Mouse (Mus musculus): ENCODE results near the gene Cdh13. TPM values are rescaled to one million over a fixed set of nuclear protein-coding genes. Genes with fewer than 3 reads are reported as not detected.

Gene Cdh13
- polyA plus RNA-seq, 1 experiment, result 56.6 TPM

DNA sequence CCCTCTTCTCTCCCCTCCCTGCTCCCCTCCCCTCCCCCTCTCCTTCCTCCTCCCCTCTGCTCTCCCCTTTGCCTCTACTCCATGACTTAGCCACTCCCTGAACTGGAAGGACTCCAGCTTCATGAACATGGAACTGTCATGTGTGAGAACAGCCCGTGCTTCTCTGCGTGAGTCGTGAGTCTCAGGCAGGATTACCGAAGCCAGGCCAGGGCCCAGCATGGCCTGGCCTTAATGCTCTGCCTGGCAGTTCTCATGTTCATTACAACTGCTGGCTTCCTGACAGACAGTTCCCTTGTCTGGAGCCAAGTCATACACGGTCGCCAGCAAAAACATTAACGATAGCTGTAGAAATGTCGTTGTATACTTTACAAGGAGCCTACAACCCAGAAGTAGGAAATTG lies 356.1 kb downstream of the Cdh13 start:
- TF ChIP-seq CEBPB (IDR thresholded peaks at IDR 0.05; ENCODE audit: insufficient read depth, poor library complexity, severe bottlenecking) (no peak), TCF3 (IDR thresholded peaks at IDR 0.05; ENCODE audit: insufficient read length, low read depth) (no peak), USF1 (IDR thresholded peaks at IDR 0.05; ENCODE audit: low read depth) (no peak), E2F4 (IDR thresholded peaks at IDR 0.05; ENCODE audit: insufficient read depth) (no peak), MAX (IDR thresholded peaks at IDR 0.05; ENCODE audit: low read depth) (no peak), MYOD1 (IDR thresholded peaks at IDR 0.05; ENCODE audit: control insufficient read depth in 1 of 3, insufficient read length in 2 of 3, low read depth in 2 of 3) (no peak), POLR2AphosphoS2 (IDR thresholded peaks at IDR 0.05; ENCODE audit: insufficient read length, low read depth) (no peak), REST (IDR thresholded peaks at IDR 0.05; ENCODE audit: insufficient read depth, insufficient read length) (no peak), TCF12 (IDR thresholded peaks at IDR 0.05; ENCODE audit: insufficient read depth, poor library complexity, severe bottlenecking) (no peak), MYOG (IDR thresholded peaks at IDR 0.05; ENCODE audit: control insufficient read depth in 1 of 3, insufficient read depth in 1 of 3, insufficient read length in 2 of 3, low read depth in 2 of 3) (no peak), SRF (IDR thresholded peaks at IDR 0.05; ENCODE audit: control insufficient read depth, insufficient read length, low read depth) (no peak), POLR2A (IDR thresholded peaks at IDR 0.05; ENCODE audit: insufficient read length, low read depth) (no peak)
- H3K4me3 ChIP-seq, result no peak overlapping the region

DNA sequence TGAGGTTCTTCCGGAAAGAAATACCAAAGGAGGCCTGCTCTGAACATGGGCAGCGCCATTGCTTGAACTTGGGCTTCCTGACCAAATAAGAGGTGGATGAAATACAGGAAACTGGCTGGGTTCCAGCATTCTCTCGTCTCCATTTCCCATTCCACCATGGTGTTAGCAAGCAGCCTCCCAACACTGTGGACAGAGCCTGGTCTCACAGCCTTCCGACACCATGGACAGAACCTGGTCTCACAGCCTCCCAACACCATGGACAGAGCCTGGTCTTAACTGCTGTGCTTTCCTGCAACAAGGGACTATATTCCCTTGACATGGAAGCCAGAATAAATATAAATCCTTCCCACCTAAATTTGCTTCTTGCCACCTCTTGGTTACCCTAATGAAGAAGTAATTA lies 358.3 kb downstream of the Cdh13 start:
- Histone ChIP-seq H3K36me3 (ENCODE audit: control insufficient read depth, insufficient read depth) (no peaks in the 10 kb centered on the region), H3K4me3 (no peak overlapping the region), H3K4me2 (ENCODE audit: low read depth) (no peak overlapping the region), H3K79me2 (ENCODE audit: control insufficient read depth, insufficient read depth) (no peaks in the 10 kb centered on the region), H3K27me3 (ENCODE audit: control insufficient read depth, insufficient read depth, insufficient read length) (no peaks in the 10 kb centered on the region), H3ac (ENCODE audit: control insufficient read depth, insufficient read length) (no peak overlapping the region)
- TF ChIP-seq REST (IDR thresholded peaks at IDR 0.05; ENCODE audit: insufficient read depth, insufficient read length) (peak; percentile 67), TCF3 (IDR thresholded peaks at IDR 0.05; ENCODE audit: insufficient read length, low read depth) (no peak), MYOD1 (IDR thresholded peaks at IDR 0.05; ENCODE audit: control insufficient read depth in 1 of 3, insufficient read length in 2 of 3, low read depth in 2 of 3) (no peak), E2F4 (IDR thresholded peaks at IDR 0.05; ENCODE audit: insufficient read depth) (no peak), TCF12 (IDR thresholded peaks at IDR 0.05; ENCODE audit: insufficient read depth, poor library complexity, severe bottlenecking) (no peak), CEBPB (IDR thresholded peaks at IDR 0.05; ENCODE audit: insufficient read depth, poor library complexity, severe bottlenecking) (no peak)

More for the DNA sequence above, 356.1 kb downstream of the Cdh13 start:
- H3K27me3 ChIP-seq (ENCODE audit: control insufficient read depth, insufficient read depth, insufficient read length), result no peaks in the 10 kb centered on the region
- H3ac ChIP-seq (ENCODE audit: control insufficient read depth, insufficient read length), result no peak overlapping the region
- H3K79me2 ChIP-seq (ENCODE audit: control insufficient read depth, insufficient read depth), result no peaks in the 10 kb centered on the region
- H3K36me3 ChIP-seq (ENCODE audit: control insufficient read depth, insufficient read depth), result no peaks in the 10 kb centered on the region
- no peak overlapping the region for H3K4me2 ChIP-seq (ENCODE audit: low read depth)

DNA sequence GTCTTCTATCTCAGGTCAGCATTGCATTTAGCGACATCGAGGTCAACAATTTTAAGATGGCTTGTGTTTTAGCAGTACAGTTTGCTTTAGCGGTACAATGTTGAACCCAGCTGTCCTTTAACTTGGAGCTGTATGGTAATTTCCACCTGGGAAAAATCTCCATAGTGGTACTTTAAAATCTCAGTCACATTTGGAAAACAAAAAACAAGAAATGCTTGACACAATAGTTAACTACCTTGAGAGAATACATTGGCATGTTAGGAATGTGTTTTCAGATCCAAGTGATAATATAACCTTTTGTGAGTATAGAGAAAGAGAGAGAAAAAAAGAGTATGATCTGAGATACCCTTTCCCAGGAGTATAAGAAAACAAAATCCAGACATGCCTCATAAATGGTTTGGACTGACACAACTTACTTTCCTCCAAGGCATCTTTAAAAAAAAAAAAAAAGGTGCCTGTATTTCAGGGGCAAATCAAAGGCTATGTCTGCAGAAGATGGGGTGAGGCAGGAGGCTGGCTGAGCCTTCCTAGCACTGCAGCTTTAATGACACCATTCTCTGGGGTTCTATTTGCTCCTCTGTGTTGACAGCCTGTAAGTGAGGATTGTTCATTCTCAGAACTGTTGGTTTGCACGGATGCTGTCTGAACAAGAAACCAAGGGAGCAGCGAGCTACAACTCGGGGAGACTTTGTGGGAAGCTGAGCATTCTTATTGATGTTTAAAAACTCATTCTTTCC lies 365.4 kb downstream of the Cdh13 start:
- Histone ChIP-seq H3K36me3 (ENCODE audit: control insufficient read depth, insufficient read depth) (no peaks in the 10 kb centered on the region), H3K4me2 (ENCODE audit: low read depth) (no peak overlapping the region), H3K79me2 (ENCODE audit: control insufficient read depth, insufficient read depth) (no peaks in the 10 kb centered on the region), H3ac (ENCODE audit: control insufficient read depth, insufficient read length) (no peak overlapping the region), H3K27me3 (ENCODE audit: control insufficient read depth, insufficient read depth, insufficient read length) (no peaks in the 10 kb centered on the region), H3K4me3 (no peak overlapping the region)
- TF ChIP-seq TCF12 (IDR thresholded peaks at IDR 0.05; ENCODE audit: insufficient read depth, poor library complexity, severe bottlenecking) (no peak), CEBPB (IDR thresholded peaks at IDR 0.05; ENCODE audit: insufficient read depth, poor library complexity, severe bottlenecking) (no peak), POLR2A (IDR thresholded peaks at IDR 0.05; ENCODE audit: insufficient read length, low read depth) (no peak), E2F4 (IDR thresholded peaks at IDR 0.05; ENCODE audit: insufficient read depth) (no peak), MYOG (IDR thresholded peaks at IDR 0.05; ENCODE audit: control insufficient read depth in 1 of 3, insufficient read depth in 1 of 3, insufficient read length in 2 of 3, low read depth in 2 of 3) (no peak), MYOD1 (IDR thresholded peaks at IDR 0.05; ENCODE audit: control insufficient read depth in 1 of 3, insufficient read length in 2 of 3, low read depth in 2 of 3) (no peak)

DNA sequence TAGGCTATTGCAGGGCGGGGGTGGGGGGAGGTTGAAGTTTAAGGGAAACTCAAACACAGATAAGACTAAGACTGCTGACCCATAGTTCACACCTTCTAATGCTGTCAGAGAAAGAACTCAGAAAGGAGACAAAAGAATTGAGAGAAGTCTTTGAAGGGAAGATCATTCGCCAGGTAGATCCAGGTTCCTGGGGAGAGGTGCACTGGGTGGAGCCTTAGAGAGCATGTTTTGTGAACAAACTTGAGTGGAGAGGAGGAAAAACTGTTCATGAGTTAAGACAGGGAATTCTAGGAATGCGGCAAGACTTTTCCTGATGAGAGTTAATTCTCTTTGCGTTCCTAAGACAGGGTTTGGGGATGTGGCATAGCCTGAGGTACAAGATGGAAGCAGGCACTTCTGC lies 366.4 kb downstream of the Cdh13 start:
- no peak overlapping the region for H3ac ChIP-seq (ENCODE audit: control insufficient read depth, insufficient read length)
- no peaks in the 10 kb centered on the region for H3K79me2 ChIP-seq (ENCODE audit: control insufficient read depth, insufficient read depth)
- H3K4me3 ChIP-seq, result no peak overlapping the region
- H3K4me2 ChIP-seq (ENCODE audit: low read depth), result no peak overlapping the region
- no peak for TF ChIP-seq POLR2AphosphoS2 (IDR thresholded peaks at IDR 0.05; ENCODE audit: insufficient read length, low read depth)
- no peak for TF ChIP-seq MYOD1 (IDR thresholded peaks at IDR 0.05; ENCODE audit: control insufficient read depth in 1 of 3, insufficient read length in 2 of 3, low read depth in 2 of 3)
- no peak for TF ChIP-seq MAX (IDR thresholded peaks at IDR 0.05; ENCODE audit: low read depth)
- no peak for TF ChIP-seq TCF3 (IDR thresholded peaks at IDR 0.05; ENCODE audit: insufficient read length, low read depth)
- TF ChIP-seq SRF (IDR thresholded peaks at IDR 0.05; ENCODE audit: control insufficient read depth, insufficient read length, low read depth), result no peak
- no peaks in the 10 kb centered on the region for H3K27me3 ChIP-seq (ENCODE audit: control insufficient read depth, insufficient read depth, insufficient read length)
- H3K36me3 ChIP-seq (ENCODE audit: control insufficient read depth, insufficient read depth), result no peaks in the 10 kb centered on the region

GRCm38 (mm10) chr8:118662001-118662829 lies 378.7 kb downstream of the Cdh13 start:
- Histone ChIP-seq H3ac (ENCODE audit: control insufficient read depth, insufficient read length) (no peak overlapping the region), H3K27me3 (ENCODE audit: control insufficient read depth, insufficient read depth, insufficient read length) (no peaks in the 10 kb centered on the region), H3K79me2 (ENCODE audit: control insufficient read depth, insufficient read depth) (no peaks in the 10 kb centered on the region), H3K4me3 (no peak overlapping the region), H3K36me3 (ENCODE audit: control insufficient read depth, insufficient read depth) (no peaks in the 10 kb centered on the region), H3K4me2 (ENCODE audit: low read depth) (no peak overlapping the region)
- TF ChIP-seq TCF12 (IDR thresholded peaks at IDR 0.05; ENCODE audit: insufficient read depth, poor library complexity, severe bottlenecking), result no peak
- no peak for TF ChIP-seq REST (IDR thresholded peaks at IDR 0.05; ENCODE audit: insufficient read depth, insufficient read length)
- no peak for TF ChIP-seq POLR2AphosphoS2 (IDR thresholded peaks at IDR 0.05; ENCODE audit: insufficient read length, low read depth)
- TF ChIP-seq E2F4 (IDR thresholded peaks at IDR 0.05; ENCODE audit: insufficient read depth), result no peak
- no peak for TF ChIP-seq MYOG (IDR thresholded peaks at IDR 0.05; ENCODE audit: control insufficient read depth in 1 of 3, insufficient read depth in 1 of 3, insufficient read length in 2 of 3, low read depth in 2 of 3)
- TF ChIP-seq POLR2A (IDR thresholded peaks at IDR 0.05; ENCODE audit: insufficient read length, low read depth), result no peak
- TF ChIP-seq SRF (IDR thresholded peaks at IDR 0.05; ENCODE audit: control insufficient read depth, insufficient read length, low read depth), result no peak
- no peak for TF ChIP-seq USF1 (IDR thresholded peaks at IDR 0.05; ENCODE audit: low read depth)
- TF ChIP-seq MAX (IDR thresholded peaks at IDR 0.05; ENCODE audit: low read depth), result no peak
- no peak for TF ChIP-seq TCF3 (IDR thresholded peaks at IDR 0.05; ENCODE audit: insufficient read length, low read depth)
- TF ChIP-seq CEBPB (IDR thresholded peaks at IDR 0.05; ENCODE audit: insufficient read depth, poor library complexity, severe bottlenecking), result no peak
- no peak for TF ChIP-seq MYOD1 (IDR thresholded peaks at IDR 0.05; ENCODE audit: control insufficient read depth in 1 of 3, insufficient read length in 2 of 3, low read depth in 2 of 3)

Measured in myocyte (in vitro differentiated cells).